Mouse (Mus musculus) lung, postnatal 0 days (tissue): ENCODE measurements at regions not wholly inside any gene's neighbourhood (a gene's known extent, or its start where the extent isn't known, plus 50 kb on each side); places are given as distances from the start of the nearest gene placed in this dataset.

Experiments
- CTCF ChIP-seq: IDR thresholded peaks from 2 replicates; pipeline ENCODE4 v1.5.1; 2016; ENCODE audit warnings: antibody characterized with exemption, mild to moderate bottlenecking
- EP300 ChIP-seq: IDR thresholded peaks from 2 replicates; pipeline ENCODE4 v1.6.1; 2016; ENCODE audit warnings: antibody characterized with exemption, mild to moderate bottlenecking, control low read depth

DNA sequence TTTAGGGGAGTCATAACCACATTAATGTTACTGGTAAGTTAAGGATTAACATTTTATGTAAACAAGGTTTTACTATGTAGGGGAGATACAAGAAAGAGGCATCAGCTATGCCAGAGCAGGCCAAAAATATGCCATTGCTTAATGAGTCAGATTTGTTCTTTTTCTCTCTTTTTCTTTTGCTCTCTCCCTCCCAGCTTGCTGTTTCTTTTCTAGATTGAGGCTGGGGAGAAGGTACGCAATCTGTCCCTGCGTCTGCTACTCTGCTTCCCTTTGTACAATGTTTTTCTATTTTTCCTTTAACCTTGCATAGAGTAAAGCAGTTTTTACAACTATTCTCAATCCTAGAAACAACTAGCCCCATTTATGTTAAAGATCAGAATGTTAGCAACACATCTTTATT lies 754.4 kb downstream of the Kcna4 start:
- TF ChIP-seq CTCF, result no peak
- TF ChIP-seq EP300, result no peak
